Mouse (Mus musculus): Measurements from ENCODE around the gene Dnaja4.

Dnaja4 gene

DNA sequence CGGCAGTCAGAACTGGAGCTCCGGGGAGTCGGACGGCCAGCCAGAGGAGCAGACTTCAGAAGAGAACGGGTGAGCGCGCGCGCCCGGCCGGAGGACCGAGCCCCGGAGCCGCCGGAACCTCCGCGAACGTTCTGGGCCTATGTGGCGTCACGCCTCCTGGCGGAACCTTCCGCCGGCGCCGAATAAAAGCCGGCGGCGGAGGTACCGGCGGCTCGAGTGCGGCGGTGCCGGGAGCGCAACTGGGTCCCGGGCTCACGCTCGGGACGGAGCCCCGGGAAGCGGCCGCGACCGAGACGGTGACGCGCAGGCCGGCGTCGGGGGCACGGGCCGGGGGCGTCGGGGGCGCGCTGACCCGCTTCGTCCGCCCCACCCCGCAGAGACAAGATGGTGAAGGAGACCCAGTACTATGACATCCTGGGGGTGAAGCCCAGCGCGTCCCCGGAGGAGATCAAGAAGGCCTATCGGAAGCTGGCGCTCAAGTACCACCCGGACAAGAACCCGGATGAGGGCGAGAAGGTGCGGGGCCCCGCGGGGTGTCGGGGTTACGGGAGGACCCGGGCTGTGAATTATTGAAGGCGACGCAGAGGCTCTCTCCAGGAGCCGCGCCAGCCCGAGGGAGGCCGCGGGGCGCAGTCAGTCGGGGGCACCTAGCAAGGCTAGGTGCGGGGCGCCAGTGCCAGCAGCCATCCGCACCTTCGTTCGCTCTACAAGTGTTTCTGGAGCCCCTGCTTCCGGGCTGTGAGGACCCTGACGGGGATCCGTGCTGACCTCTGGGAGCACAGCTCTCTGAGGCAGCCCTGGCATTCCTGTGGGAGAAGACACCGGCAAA lies 886 bp downstream of the Dnaja4 start:
- in situ Hi-C loops (cut with MboI, MseI): no loop called here

DNA sequence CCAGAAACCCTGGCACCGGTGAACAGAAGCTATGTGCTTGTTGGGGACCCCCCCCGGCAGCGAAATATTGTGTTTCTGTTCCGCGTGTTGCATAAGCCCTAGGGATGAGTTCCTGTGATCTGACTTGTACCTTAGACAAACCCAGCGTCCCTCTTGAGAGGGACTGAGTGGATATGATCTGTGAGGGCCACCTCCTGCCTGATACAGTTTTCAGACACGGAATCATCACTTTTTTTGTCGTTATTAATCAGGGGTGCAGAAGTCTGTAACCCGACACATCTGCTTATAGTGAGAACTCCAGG lies 1.5 kb downstream of the Dnaja4 start:
- in situ Hi-C loops (cut with MboI, MseI): no loop called here

DNA sequence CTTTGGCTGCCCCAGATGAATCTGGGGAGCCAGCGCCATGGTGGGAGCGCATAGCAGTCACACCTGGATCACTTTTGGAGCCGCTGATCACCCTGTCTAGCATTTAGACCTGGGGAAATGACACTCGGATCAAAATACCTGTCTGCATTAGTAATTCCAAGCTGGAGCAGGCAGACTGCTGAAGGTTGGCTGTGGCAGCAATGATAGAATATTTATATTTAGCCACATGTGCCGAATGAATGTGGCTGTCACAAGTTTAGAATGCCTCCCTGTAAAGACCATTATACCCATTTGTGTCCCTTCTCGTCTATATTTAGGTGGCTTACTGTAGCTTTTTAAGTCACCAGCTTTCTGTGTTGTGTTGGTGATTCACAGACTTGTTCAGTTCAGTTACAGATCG lies 2.1 kb downstream of the Dnaja4 start:
- in situ Hi-C loops (cut with MboI, MseI): no loop called here

DNA sequence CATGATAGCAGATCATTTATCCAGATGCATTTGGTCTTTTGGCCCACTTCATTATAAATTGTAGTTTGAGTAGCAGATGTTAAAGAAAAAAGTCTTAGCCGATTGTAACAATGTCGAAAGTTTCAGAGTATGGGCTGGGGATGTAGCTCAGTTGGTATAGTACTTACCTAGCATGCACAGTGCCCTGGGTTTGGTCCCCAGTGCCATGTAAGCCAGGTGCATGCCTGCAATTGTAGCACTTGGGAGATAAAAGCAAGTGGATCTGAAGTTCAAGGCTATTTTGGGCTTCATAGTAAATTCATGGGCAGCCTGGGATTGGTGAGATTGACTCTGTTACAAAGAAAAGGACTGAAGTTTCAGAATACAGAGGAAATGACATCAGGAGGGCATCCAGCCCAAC lies 3.9 kb downstream of the Dnaja4 start:
- in situ Hi-C loops (cut with MboI, MseI): no loop called here

DNA sequence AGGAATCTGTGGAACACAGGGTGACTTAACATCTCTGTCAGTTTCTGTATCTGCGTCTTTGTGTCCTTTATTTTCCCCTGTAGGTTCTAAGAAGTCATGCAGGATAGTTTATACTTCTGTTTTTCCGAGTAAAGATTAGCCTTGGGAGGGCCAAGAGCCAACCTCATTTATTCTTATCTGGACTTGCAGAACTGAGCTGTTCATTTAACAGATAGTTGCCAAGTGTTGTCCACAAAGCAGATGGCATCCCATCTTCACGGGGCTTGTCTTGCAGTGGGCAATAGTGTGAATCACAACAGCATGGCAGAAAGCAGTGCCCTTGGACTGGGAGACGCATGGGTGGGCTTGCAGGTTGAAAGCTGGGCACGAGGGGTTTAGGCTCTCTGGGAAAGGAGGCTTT lies 5.7 kb downstream of the Dnaja4 start:
- in situ Hi-C loops (cut with MboI, MseI): no loop called here

DNA sequence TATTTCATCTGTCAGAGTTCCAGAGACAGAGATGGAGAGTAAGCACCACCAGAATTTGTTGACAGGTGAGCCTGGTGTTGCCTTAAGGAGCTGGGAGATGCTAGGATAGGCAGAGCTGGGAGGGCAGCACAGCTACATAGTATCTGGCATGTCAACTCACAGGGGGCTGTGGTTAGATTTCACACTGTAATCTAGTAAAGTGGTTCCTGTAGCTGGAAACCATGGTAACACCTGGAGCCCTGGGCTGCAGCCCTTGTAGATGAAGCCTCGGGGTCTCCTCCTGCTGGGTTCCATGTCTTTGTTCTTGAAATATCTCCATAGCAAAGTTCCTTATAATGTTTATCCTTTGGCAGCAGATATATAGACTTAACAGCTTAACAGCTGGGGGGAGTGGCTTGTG lies 6.9 kb downstream of the Dnaja4 start:
- in situ Hi-C loops (cut with MboI, MseI): no loop called here

DNA sequence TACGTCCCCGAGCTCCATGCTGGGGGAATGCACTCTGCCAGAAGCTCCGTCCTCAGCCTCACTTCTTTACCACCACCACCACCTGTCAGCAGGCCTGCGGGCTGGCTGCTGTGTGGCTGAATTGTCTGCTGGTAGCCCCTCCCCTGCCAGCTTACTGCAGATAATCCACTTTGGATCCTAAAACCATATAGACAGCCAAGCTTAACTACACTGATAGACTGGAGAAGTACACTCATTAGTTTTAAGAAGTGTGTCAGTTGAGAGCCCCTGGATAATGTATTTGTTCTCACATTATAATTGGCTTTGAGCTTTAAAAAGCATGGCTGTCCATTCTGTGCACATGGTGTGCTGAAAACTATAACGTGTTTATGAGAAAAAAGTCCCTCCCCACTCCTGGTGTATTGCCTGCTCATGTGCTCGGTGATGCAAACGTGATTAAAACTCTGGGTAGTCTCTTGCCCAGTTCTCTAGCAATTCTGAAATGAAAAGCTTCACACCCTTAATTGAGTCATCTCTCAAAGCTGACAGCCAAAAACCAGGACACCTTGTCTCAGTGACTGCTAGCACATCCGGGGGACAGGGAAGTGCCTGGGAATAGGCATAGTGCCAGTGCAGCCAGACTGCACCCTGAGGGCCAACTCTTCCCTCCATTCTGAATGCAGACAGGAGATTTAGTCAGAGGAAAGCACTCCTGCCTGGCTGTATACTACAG lies 8.8 kb downstream of the Dnaja4 start:
- in situ Hi-C loops (cut with MboI, MseI): no loop called here

DNA sequence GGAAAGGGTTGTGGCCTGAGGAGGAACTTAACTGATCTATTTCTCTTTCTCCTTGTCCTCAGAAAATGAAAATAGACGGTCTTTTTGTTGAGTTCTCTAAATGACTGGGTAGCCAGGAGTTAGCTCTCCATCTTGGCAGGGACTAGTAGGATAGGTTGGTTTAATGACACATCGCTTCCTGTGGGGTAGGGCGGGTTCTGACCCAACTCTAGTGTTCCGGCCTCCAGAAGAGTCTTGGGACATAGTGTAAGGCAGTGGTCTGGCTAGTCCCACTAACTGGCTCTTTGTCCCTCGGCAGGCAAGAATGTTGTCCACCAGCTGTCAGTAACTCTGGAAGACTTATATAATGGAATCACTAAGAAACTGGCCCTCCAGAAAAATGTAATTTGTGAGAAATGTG lies 9.4 kb downstream of the Dnaja4 start:
- in situ Hi-C loops (cut with MboI, MseI): no loop called here

DNA sequence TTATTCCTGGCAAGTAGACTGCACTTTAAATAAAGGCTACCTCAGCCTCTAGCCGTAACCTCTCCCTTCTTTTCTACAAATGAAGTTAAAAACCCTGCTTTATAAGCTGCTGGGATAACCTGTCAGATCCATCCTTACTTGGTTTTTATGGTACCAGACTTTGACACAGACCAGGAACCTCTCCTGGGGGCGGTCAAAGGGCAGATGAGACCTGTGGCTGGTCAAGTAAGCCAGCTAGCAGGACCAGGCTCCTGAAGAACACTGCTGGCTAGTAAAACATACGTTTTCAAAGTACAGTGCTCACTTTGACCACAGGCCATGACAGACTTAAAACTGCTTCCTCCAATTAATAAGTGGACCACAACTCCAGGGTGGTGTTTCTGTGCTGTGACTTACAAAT lies 17.1 kb downstream of the Dnaja4 start:
- in situ Hi-C loops (cut with MboI, MseI): no loop called here

DNA sequence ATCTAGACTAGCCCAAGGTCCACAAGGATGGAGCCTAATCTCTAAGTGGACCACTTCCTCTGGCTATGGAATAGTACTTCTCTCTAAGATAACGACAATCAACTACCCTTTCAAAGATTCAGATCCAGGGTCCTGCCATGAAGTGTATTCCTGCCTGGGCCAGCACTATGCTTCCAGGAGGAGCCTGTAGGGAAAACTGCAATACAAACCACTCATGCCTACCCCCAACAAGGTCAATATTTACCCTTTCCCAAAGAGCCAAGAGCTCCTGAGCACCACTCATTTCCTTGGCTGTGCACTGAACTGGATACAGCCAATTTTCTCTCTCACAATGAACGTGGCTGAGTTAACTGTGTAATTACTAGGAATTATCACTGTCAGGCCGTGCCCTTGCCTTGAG lies 18.9 kb downstream of the Dnaja4 start:
- in situ Hi-C loops (cut with MboI, MseI): no loop called here

DNA sequence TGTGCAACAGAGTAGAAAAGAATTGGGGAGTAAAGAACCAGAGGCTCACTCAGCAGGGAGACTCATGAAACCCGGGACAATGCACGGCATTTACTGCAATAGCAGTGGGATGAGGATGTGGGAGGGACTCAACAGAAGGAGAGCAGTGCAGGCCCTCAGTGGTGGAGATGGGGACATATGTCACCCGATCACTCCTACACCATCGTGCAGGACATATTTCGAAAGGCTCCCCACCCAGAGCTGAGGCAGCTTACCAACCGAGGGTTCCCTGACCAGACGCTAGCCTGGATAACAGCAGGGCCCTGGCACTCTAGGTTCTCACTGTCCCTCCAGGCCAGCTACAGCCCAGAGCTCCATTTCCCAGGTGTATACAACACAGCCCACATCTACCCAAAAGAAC lies 23.5 kb downstream of the Dnaja4 start:
- in situ Hi-C loops (cut with MboI, MseI): no loop called here

DNA sequence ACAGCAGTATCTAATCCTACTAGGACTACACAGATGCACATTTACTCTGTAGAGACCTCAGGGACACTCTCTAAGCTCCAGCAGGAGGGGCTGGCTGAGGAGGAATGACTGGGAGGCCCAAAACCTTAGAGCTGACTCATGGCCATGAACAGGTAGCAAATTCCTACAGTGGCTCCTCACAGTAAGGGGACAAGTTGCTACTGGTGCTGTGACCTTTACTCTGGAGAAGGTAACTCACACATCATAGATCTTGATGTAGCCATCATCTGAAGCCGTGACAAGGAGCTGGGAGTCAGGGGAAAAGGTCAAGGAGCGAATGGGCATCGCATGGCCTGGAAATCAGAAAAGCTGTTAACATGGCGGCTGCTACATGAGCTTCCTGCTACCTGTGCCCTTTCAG lies 23.9 kb downstream of the Dnaja4 start:
- in situ Hi-C loops (cut with MboI, MseI): no loop called here

DNA sequence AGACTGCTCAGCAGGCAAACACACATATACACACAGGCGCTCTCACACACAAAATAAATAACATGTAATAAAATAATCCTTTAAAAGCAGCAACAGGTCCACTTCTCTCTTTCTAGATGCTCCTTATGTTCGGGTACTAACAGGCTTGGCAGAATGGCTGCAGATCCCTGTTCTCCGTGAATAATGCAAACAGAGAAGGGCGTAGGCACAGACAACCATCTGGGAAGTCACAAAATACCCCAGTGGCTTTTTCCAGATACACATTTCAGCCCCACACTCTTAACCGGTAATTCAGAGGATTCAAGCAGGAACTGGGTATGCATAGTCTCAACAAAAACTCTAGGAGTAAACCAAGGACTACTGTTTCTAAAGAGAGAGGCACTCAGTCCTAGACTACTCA lies 27.6 kb downstream of the Dnaja4 start:
- in situ Hi-C loops (cut with MboI, MseI): no loop called here

DNA sequence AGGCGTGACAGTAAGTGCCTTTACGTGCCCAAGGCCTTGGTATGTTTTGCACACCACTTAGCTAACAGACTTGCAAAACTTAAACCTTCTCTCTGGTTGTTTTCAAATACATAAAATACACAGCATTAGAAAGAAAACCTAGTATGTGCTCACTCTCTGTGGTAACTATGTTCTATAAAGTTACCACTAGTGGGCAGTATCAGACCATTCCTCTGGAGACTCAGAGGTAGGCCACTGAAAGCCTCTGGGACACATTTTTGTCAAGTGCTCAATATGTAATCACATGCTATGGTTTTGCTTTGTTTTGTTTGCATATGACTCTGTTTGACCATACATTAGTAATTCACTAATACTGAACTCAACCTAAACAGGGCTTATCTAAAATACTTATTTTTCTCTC lies 33.4 kb downstream of the Dnaja4 start:
- in situ Hi-C loops (cut with MboI, MseI): loop anchor here (10.0 kb wide), 1 partner anchor 383 kb away; no protein-coding TSS in a partner anchor

DNA sequence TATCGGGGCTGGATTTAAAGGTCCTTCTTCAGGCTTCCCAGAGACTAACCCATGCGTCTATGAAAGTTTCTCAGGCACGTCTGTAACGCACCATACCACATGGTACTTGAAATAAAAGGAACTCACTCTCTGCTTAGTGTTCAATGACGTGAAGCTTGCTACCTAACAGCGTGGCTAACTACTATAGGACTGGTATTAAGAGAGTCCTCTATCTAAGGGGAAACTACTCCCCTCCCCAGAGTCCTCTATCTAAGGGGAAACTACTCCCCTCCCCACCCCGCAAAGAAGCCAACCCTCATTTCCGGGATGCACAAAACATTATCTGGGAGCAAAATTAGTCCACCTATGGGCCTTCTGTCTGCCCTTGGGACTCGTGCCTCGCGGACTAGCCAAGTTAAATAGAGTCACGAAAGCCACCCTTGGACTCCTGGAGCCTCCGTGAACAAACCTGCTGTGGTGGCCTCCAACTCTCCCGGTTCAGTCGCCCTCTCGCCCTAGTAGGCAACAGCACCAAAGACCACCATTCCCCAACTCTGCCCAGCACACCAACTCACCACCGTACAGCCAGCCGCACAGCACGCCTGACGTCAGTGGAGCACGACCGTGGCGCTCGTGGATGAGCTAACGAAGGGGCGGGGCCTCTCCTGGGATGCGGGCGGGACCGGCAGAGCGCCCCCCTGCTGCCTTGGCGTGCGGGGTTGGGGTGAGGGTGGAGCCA lies 35.4 kb downstream of the Dnaja4 start, which contains the start of gene Wdr61:
Wdr61 (minus strand) TSS at position 599 of the 718 bp plus-strand sequence.
- in situ Hi-C loops (cut with MboI, MseI): loop anchor here (10.0 kb wide), 1 partner anchor 381 kb away; no protein-coding TSS in a partner anchor

DNA sequence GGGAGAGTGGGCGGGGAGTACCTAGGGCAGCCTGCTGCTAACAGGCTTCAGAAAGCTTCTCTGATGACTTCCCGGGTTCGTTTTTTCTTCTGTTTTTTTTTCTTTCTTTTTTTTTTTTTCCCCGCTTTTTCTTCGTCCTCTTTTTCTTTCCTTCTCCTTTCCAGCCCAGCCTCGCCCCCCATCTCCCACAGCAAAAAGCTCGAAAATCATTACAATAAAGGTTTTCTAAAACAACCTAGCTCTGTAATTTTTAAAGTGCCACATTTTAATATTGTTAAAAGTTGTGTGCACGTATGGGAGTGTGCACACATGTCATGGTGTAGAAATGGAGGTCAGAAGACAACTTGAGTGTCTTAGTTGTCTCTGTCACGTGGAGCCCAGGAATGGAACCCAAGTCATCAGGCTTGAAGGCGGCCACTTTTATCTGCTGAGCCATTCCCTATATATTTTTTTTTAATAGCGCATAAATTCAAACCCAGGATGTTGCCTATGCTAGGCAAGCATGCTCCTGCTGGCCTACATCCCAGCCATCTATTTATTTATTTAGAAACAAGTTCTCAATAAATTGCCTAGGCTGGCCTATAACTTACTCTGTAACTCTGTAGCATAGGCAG lies 36.1 kb downstream of the Dnaja4 start:
- in situ Hi-C loops (cut with MboI, MseI): loop anchor here (5.0 to 10.0 kb wide), 2 partner anchors 88 to 380 kb away; no protein-coding TSS in a partner anchor

DNA sequence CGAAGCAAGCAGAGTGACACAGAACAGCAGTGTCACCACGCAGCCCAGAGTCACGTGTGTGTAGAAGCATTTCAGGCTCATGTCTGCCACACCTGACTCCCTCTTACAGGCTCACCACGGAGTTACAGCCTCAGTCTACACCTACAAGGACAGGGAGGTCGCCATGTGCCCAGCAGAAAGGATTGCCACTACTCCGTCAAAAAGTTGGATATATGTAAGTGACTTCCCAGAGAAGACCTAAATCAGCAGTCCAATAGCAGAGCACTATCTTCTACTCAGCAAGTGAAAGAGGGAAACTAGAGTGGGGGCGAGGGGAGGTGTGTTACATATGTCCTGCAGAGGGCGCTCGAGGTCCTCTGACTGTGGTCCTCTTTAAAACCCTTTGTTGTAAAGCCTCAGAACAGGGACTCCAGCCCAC lies 37.6 kb downstream of the Dnaja4 start:
- in situ Hi-C loops (cut with MboI, MseI): loop anchor here (5.0 to 10.0 kb wide), 2 partner anchors 86 to 379 kb away; no protein-coding TSS in a partner anchor

DNA sequence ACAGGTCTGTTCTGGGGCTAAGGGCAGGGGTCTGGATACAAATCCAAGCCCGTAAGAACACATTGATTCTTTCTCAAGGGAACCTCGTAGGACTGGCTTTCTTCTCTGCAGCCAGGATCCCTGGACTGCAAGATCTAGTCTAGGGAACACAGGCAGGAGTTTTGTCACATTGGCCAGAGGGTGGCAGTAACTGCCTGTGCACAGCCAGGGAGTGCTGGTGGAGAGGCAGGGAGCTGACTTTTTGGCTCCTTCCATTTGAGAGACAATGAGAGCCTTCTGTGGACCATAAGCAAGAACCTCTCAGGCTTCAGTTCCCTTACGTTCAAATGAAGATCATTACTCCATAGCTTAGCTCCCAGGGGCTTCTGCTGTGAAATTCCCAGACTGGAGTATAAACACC lies 39.7 kb downstream of the Dnaja4 start:
- in situ Hi-C loops (cut with MboI, MseI): loop anchor here (5.0 to 10.0 kb wide), 2 partner anchors 84 to 376 kb away; no protein-coding TSS in a partner anchor

DNA sequence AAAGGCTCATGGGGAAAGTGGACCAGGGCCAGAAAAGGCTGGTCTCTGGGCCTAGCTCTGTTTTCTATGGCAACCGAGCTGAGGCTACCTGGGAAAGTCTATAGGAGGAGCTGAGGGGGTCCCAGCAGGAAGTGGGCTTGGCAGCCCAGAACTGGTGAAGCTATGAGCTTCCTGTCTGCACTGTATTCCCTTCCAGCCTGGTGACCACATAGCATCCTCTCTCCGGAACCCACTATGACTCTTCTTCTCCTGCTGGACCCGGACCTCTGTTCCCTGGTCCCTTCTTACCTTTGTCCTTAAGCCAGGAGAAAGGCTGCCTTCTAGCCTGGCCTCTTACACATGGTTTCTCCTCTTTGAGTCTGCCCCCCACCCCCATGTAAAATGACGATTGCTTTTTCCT lies 45.2 kb downstream of the Dnaja4 start:
- in situ Hi-C loops (cut with MboI, MseI): no loop called here

DNA sequence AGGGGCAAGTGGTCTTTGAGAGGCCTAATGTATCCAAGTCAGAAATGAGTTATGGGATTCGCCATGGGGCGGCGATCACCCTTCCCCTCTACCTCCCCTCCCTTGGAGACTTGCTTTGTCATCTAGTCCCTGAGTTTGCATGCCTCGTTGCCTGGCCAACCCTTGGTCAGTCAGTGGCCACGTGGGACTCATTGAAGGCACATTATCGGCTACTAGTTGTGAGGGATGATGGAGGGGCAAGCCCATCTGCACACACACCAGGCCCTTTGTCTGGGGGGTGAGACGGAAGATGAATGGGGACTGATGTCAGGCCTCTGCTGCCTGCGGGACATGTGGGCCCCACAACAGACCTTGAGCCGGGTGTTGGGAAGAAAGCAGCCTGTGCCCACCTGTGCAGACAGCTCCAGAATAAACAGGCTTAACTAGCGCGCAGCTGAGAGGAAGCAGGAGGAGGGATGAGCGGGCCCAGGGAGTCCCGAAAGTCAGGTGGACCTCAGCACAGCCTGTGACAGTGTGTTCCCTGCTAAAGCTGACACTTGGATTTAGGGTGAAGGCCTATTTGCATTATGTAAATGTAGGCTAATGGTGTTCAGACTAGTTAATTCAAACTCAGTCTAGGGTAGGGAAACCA lies 47.2 kb downstream of the Dnaja4 start:
- in situ Hi-C loops (cut with MboI, MseI): loop anchor here (5.0 kb wide), 1 partner anchor 101 kb away; no protein-coding TSS in a partner anchor

Measured in T-helper 2 cell (primary cell).